In the genomic region with DNA sequence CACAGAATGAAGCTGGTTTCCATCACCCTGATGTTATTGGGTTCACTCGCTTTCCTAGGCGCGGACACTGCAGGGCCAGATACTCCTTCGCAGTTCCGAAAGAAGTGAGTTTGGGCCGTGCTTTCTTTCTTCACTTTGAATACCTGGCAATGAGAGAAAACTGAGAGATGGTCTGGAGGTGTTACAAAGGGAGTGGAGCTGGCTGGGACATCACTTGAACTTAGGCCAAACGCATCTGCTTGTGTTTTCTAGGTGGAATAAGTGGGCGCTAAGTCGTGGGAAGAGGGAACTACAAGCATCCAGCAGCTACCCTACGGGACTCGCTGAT, we compare ENCODE assay signal across 8 mouse cellular contexts. TPM values are rescaled to one million over a fixed set of nuclear protein-coding genes. Genes with fewer than 3 reads are reported as not detected.
DNase-seq lines count a peak whose midpoint lies in the region; ATAC-seq and TF ChIP-seq lines count a peak whose summit lies in the region.

No protein-coding gene starts in this region.

- intact Hi-C loops in heart, postnatal 25 days (cut with DNase I) = loop anchor here (5.0 kb wide), 2 partner anchors 46 to 241 kb away; no protein-coding TSS in a partner anchor

- TF ChIP-seq POLR2A in ES-Bruce4 (IDR thresholded peaks at IDR 0.05; ENCODE audit: insufficient read depth, low read length) = no peak

- ATAC-seq in heart, embryonic 11.5 days (replicated peaks; ENCODE audit: insufficient number of reproducible peaks, low FRiP score, low TSS enrichment) = no peak
- ATAC-seq in forebrain, postnatal 0 days = no peak
- ATAC-seq in liver, postnatal 0 days = no peak

- H3K4me2 ChIP-seq in heart, embryonic 11.5 days = peak overlapping the region; percentile 92
- peak overlapping the region; percentile 81 for H3K4me2 ChIP-seq in forebrain, postnatal 0 days (ENCODE audit: low read depth)
- peak overlapping the region; percentile 77 for H3K4me2 ChIP-seq in liver, postnatal 0 days (ENCODE audit: low read depth, low read length)

- peak overlapping the region; percentile 78 for H3K9ac ChIP-seq in heart, embryonic 11.5 days (ENCODE audit: low read depth, low read length)
- no peak overlapping the region for H3K9ac ChIP-seq in ES-Bruce4 (ENCODE audit: low read depth, poor library complexity, severe bottlenecking)
- H3K9ac ChIP-seq in forebrain, postnatal 0 days = 0 out of 2 replicates have a peak overlapping the region, but pooled peaks have one; percentile 22
- H3K9ac ChIP-seq in liver, postnatal 0 days (replicated peaks) = peak overlapping the region; percentile 52

- WGBS in heart, embryonic 11.5 days (ENCODE audit: insufficient replicate concordance) = 1% methylated on average over 11 of the region's 11 CpGs
- 3% methylated on average over 11 of the region's 11 CpGs for WGBS in forebrain, postnatal 0 days
- WGBS in liver, postnatal 0 days (ENCODE audit: insufficient replicate concordance) = 3% methylated on average over 11 of the region's 11 CpGs

- no peak for TF ChIP-seq EP300 in ES-Bruce4 (IDR thresholded peaks at IDR 0.05; ENCODE audit: insufficient read depth, low read depth, low read length)
- no peak for TF ChIP-seq EP300 in liver, postnatal 0 days (IDR thresholded peaks at IDR 0.05; ENCODE audit: low read depth)

- peaks cover 44% of the 10 kb centered on the region for H3K27me3 ChIP-seq in heart, embryonic 11.5 days (ENCODE audit: control insufficient read depth, insufficient read depth, low read length)
- H3K27me3 ChIP-seq in ES-Bruce4 (ENCODE audit: control insufficient read depth, insufficient read depth, low read length, poor library complexity, severe bottlenecking) = peaks cover 3% of the 10 kb centered on the region; the same call in 1 of the 2 replicates
- H3K27me3 ChIP-seq in forebrain, postnatal 0 days (ENCODE audit: insufficient read depth, low read length) = peaks cover 42% of the 10 kb centered on the region
- H3K27me3 ChIP-seq in liver, postnatal 0 days (ENCODE audit: insufficient read depth, low read length) = peaks cover 59% of the 10 kb centered on the region

- DNase-seq in heart, postnatal 25 days (ENCODE audit: low spot score) = no peak
- peak; percentile 41 for DNase-seq in forebrain, postnatal 0 days
- DNase-seq in liver, postnatal 0 days = no peak
- DNase-seq in c-Kit-positive CD71-positive TER-119-positive erythroid progenitor cells, embryonic 14.5 days (ENCODE audit: low spot score) = no peak
- no peak for DNase-seq in adrenal gland, adult 18-20 months (ENCODE audit: low spot score in 2 of 2)
- DNase-seq in frontal cortex, postnatal 10 days (ENCODE audit: low spot score in 2 of 2) = no peak

- TF ChIP-seq CTCF in ES-Bruce4 (IDR thresholded peaks at IDR 0.05; ENCODE audit: low read depth, low read length) = no peak
- TF ChIP-seq CTCF in forebrain, postnatal 0 days (IDR thresholded peaks at IDR 0.05; ENCODE audit: low read depth) = no peak
- no peak for TF ChIP-seq CTCF in liver, postnatal 0 days (IDR thresholded peaks at IDR 0.05; ENCODE audit: low read depth)

- no peaks in the 10 kb centered on the region for H3K36me3 ChIP-seq in heart, embryonic 11.5 days (ENCODE audit: control insufficient read depth, insufficient read depth, low read length)
- no peaks in the 10 kb centered on the region for H3K36me3 ChIP-seq in ES-Bruce4 (ENCODE audit: control insufficient read depth, insufficient read depth, low read length, poor library complexity, severe bottlenecking)
- H3K36me3 ChIP-seq in forebrain, postnatal 0 days (ENCODE audit: insufficient read depth) = no peaks in the 10 kb centered on the region
- H3K36me3 ChIP-seq in liver, postnatal 0 days (replicated peaks; ENCODE audit: insufficient read depth, low read length) = no peaks in the 10 kb centered on the region

- H3K9me3 ChIP-seq in heart, embryonic 11.5 days (replicated peaks; ENCODE audit: control insufficient read depth, low read length) = no peaks in the 10 kb centered on the region
- no peaks in the 10 kb centered on the region for H3K9me3 ChIP-seq in ES-Bruce4 (replicated peaks; ENCODE audit: control insufficient read depth, insufficient read depth, low read length, poor library complexity, severe bottlenecking)
- no peaks in the 10 kb centered on the region for H3K9me3 ChIP-seq in forebrain, postnatal 0 days (ENCODE audit: low read length)
- H3K9me3 ChIP-seq in liver, postnatal 0 days (ENCODE audit: low read length) = no peaks in the 10 kb centered on the region

- H3K4me3 ChIP-seq in heart, embryonic 11.5 days (ENCODE audit: low read depth, low read length) = peak overlapping the region; percentile 62
- H3K4me3 ChIP-seq in ES-Bruce4 (ENCODE audit: low read depth, low read length) = peak overlapping the region; percentile 64
- H3K4me3 ChIP-seq in forebrain, postnatal 0 days (ENCODE audit: low read depth, low read length) = peak overlapping the region; percentile 39
- H3K4me3 ChIP-seq in liver, postnatal 0 days (ENCODE audit: low read depth, low read length) = peak overlapping the region; percentile 54

- peaks cover 26% of the 10 kb centered on the region for H3K4me1 ChIP-seq in heart, embryonic 11.5 days (ENCODE audit: control insufficient read depth, insufficient read depth, low read length)
- H3K4me1 ChIP-seq in ES-Bruce4 (ENCODE audit: control insufficient read depth, insufficient read depth, low read length) = no peaks in the 10 kb centered on the region
- H3K4me1 ChIP-seq in forebrain, postnatal 0 days (ENCODE audit: insufficient read depth) = peaks cover 18% of the 10 kb centered on the region; the same call in 1 of the 2 replicates
- H3K4me1 ChIP-seq in liver, postnatal 0 days (ENCODE audit: insufficient read depth) = peaks cover 25% of the 10 kb centered on the region

- H3K27ac ChIP-seq in heart, embryonic 11.5 days (ENCODE audit: low read depth, low read length) = no peak overlapping the region
- H3K27ac ChIP-seq in ES-Bruce4 (ENCODE audit: insufficient read depth, low read length) = no peak overlapping the region
- no peak overlapping the region for H3K27ac ChIP-seq in forebrain, postnatal 0 days (ENCODE audit: low read depth, low read length)
- H3K27ac ChIP-seq in liver, postnatal 0 days (ENCODE audit: low read depth) = no peak overlapping the region

RNA-seq across cellular contexts. Expression of a gene that starts 0.8 kb away (rescaled TPM):
- polyA plus RNA-seq in heart, embryonic 11.5 days (2014; fragmentation: Nextera tagmentation; extraction: Ambion mirVana) = 13.0 and 14.9 TPM in 2 replicates
- 10 to 100 TPM in 1 of 2 experiments, 1 to 10 TPM in 1; 9.6 to 13.0 TPM for total RNA-seq in heart, postnatal 25 days (2021)
- polyA plus RNA-seq in ES-Bruce4 (2011; ENCODE audit: insufficient read depth, insufficient read length, low read depth, missing spikeins) = 1.9 and 2.4 TPM in 2 replicates
- 1.9 and 2.0 TPM in 2 replicates for total RNA-seq in forebrain, postnatal 0 days (2014; rRNA removed)
- 1.3 and 2.1 TPM in 2 replicates for polyA plus RNA-seq in forebrain, postnatal 0 days (2015; fragmentation: Nextera tagmentation; extraction: Ambion mirVana)
- polyA plus RNA-seq in liver, postnatal 0 days (2015; fragmentation: Nextera tagmentation; extraction: Ambion mirVana) = 3.4 and 3.7 TPM in 2 replicates
- 10 to 100 TPM; 19.2 to 26.4 TPM for total RNA-seq in adrenal gland, adult 18-20 months (2021)

RNA-seq across cellular contexts. Expression of a gene that starts 13.5 kb away (rescaled TPM):
- 29.0 and 35.4 TPM in 2 replicates for polyA plus RNA-seq in heart, embryonic 11.5 days (2014; fragmentation: Nextera tagmentation; extraction: Ambion mirVana)
- total RNA-seq in heart, postnatal 25 days (2021) = 10 to 100 TPM; 48.7 to 49.7 TPM
- polyA plus RNA-seq in ES-Bruce4 (2011; ENCODE audit: insufficient read depth, insufficient read length, low read depth, missing spikeins) = 60.2 and 65.5 TPM in 2 replicates
- total RNA-seq in forebrain, postnatal 0 days (2014; rRNA removed) = 74.2 and 88.3 TPM in 2 replicates
- 25.6 and 43.3 TPM in 2 replicates for polyA plus RNA-seq in forebrain, postnatal 0 days (2015; fragmentation: Nextera tagmentation; extraction: Ambion mirVana)
- polyA plus RNA-seq in liver, postnatal 0 days (2015; fragmentation: Nextera tagmentation; extraction: Ambion mirVana) = 5.6 and 5.9 TPM in 2 replicates
- total RNA-seq in adrenal gland, adult 18-20 months (2021) = 10 to 100 TPM; 32.7 to 36.6 TPM
